Mouse (Mus musculus) G1E (cell line): ENCODE measurements around the gene Nlgn2. TPM values are rescaled to one million over a fixed set of nuclear protein-coding genes. Genes with fewer than 3 reads are reported as not detected.

Experiments used
- ATAC-seq: 2 replicates; pipeline ENCODE4 v1.8.0; 2016; ENCODE audit warnings: mild to moderate bottlenecking; ENCODE audit not compliant: insufficient number of reproducible peaks, poor library complexity, low FRiP score, severe bottlenecking; ENCODE audit errors: extremely low read depth
- DNase-seq: peaks from one replicate; pipeline ENCODE4 v3.0.0; 2012; ENCODE audit warnings: low spot score
- H3K27me3 ChIP-seq: 2 replicates; pipeline ENCODE4 v1.6.1; 2012; ENCODE audit warnings: mild to moderate bottlenecking, low read length, inconsistent platforms; ENCODE audit not compliant: insufficient read depth
- H3K36me3 ChIP-seq: replicated peaks from 2 replicates; pipeline ENCODE3; 2012; ENCODE audit warnings: mild to moderate bottlenecking, inconsistent platforms
- H3K4me1 ChIP-seq: 2 replicates; pipeline ENCODE4 v1.6.1; 2012; ENCODE audit warnings: low read depth, low read length, inconsistent platforms, mixed read lengths; ENCODE audit not compliant: insufficient read depth
- H3K4me3 ChIP-seq: 2 replicates; pipeline ENCODE4 v1.5.1; 2012; ENCODE audit warnings: low read depth, mild to moderate bottlenecking, inconsistent platforms, low read length, moderate library complexity, mixed read lengths
- H3K9me3 ChIP-seq: replicated peaks from 2 replicates; pipeline ENCODE4 v1.6.1; 2012; ENCODE audit warnings: inconsistent platforms
- CTCF ChIP-seq: IDR thresholded peaks from 2 replicates; pipeline ENCODE4 v1.5.1; 2012; ENCODE audit warnings: low read depth, low read length, inconsistent platforms, mixed read lengths
- GATA1 ChIP-seq: IDR thresholded peaks from 2 replicates; pipeline ENCODE4 v1.6.1; 2012; ENCODE audit warnings: borderline replicate concordance, low read length, inconsistent platforms, mixed read lengths
- GATA2 ChIP-seq: IDR thresholded peaks from 2 replicates; pipeline ENCODE4 v1.6.1; 2012; ENCODE audit warnings: low read depth, low read length, inconsistent platforms, borderline replicate concordance
- POLR2AphosphoS5 ChIP-seq: IDR thresholded peaks from 2 replicates; pipeline ENCODE4 v1.6.1; 2012; ENCODE audit warnings: low read depth, low read length, inconsistent platforms; ENCODE audit not compliant: insufficient replicate concordance
- TAL1 ChIP-seq: conservative IDR thresholded peaks from 2 replicates; pipeline ENCODE4 v1.6.1; 2012; ENCODE audit warnings: low read depth, low read length, inconsistent platforms, mixed read lengths
- polyA plus RNA-seq: library from polyadenylated mRNA; stranded (reverse); fragments of >175 nt; gene quantifications from 2 replicates; pipeline ENCODE4 v1.2.3, GENCODE M21; 2012
- total RNA-seq, 2 experiments: library from RNA; stranded (forward) in 1 of 2; stranded (reverse) in 1 of 2; fragments of 200-1000 nt in 1 of 2; fragments of >200 nt in 1 of 2; fragmentation: Nextera tagmentation in 1 of 2; gene quantifications; 2 replicates each; pipeline ENCODE4 v1.2.3; 2014 to 2017

Gene Nlgn2
- total RNA-seq (2014; fragmentation: Nextera tagmentation) (3.0 and 6.8 TPM in 2 replicates), total RNA-seq (2017) (0.93 and 1.5 TPM in 2 replicates), polyA plus RNA-seq (3.1 and 3.5 TPM in 2 replicates)

GRCm38 (mm10) chr11:69837604-69837951 lies at the start of gene Nlgn2:
Gene Nlgn2 (minus strand): TSS chr11:69837784.
- TF ChIP-seq GATA1 (no peak), POLR2AphosphoS5 (no peak), CTCF (no peak), GATA2 (no peak)
- Histone ChIP-seq H3K36me3 (peaks cover 9% of the 10 kb centered on the region), H3K4me1 (peaks cover 61% of the 10 kb centered on the region), H3K9me3 (no peaks in the 10 kb centered on the region), H3K4me3 (peak within 1 kb of the TSS; percentile 81), H3K27me3 (peaks cover 42% of the 10 kb centered on the region)
- DNase-seq (peak; percentile 62), ATAC-seq (no peak)

- peak overlapping the region; percentile 7; the same call in 1 of the 2 replicates for H3K4me3 ChIP-seq
- peaks cover 98% of the 10 kb centered on the region for H3K36me3 ChIP-seq
- TF ChIP-seq POLR2AphosphoS5 (no peak), TAL1 (peak; percentile 52)
- no peaks in the 10 kb centered on the region for H3K9me3 ChIP-seq
- DNase-seq (no peak), ATAC-seq (no peak; the same call in 1 of the 2 replicates)
- H3K4me1 ChIP-seq, result peaks cover 60% of the 10 kb centered on the region
- no peaks in the 10 kb centered on the region for H3K27me3 ChIP-seq
These were observed 49.5 kb upstream of the Nlgn2 start for GRCm38 (mm10) chr11:69886907-69887635.

GRCm38 (mm10) chr11:69884663-69885062 lies 47.1 kb upstream of the Nlgn2 start:
- ATAC-seq (no peak), DNase-seq (no peak)
- Histone ChIP-seq H3K27me3 (peaks cover 4% of the 10 kb centered on the region; the same call in 1 of the 2 replicates), H3K9me3 (no peaks in the 10 kb centered on the region), H3K4me3 (no peak overlapping the region), H3K4me1 (peaks cover 70% of the 10 kb centered on the region), H3K36me3 (peaks cover 87% of the 10 kb centered on the region)
- no peak for TF ChIP-seq GATA1
- no peak for TF ChIP-seq CTCF
- no peak for TF ChIP-seq TAL1
- no peak for TF ChIP-seq GATA2
- TF ChIP-seq POLR2AphosphoS5, result no peak

GRCm38 (mm10) chr11:69884240-69884639 lies 46.7 kb upstream of the Nlgn2 start:
- H3K4me3 ChIP-seq, result no peak overlapping the region
- DNase-seq (no peak), ATAC-seq (no peak)
- peaks cover 87% of the 10 kb centered on the region for H3K36me3 ChIP-seq
- H3K9me3 ChIP-seq, result no peaks in the 10 kb centered on the region
- H3K27me3 ChIP-seq, result peaks cover 6% of the 10 kb centered on the region; the same call in 1 of the 2 replicates
- TF ChIP-seq GATA1 (no peak), GATA2 (no peak), CTCF (no peak), TAL1 (no peak), POLR2AphosphoS5 (no peak)
- H3K4me1 ChIP-seq, result peaks cover 74% of the 10 kb centered on the region

GRCm38 (mm10) chr11:69883527-69884151 lies 46.1 kb upstream of the Nlgn2 start:
- Histone ChIP-seq H3K27me3 (peaks cover 7% of the 10 kb centered on the region; the same call in 1 of the 2 replicates), H3K9me3 (no peaks in the 10 kb centered on the region), H3K36me3 (peaks cover 81% of the 10 kb centered on the region), H3K4me3 (no peak overlapping the region), H3K4me1 (peaks cover 80% of the 10 kb centered on the region)
- no peak for ATAC-seq
- TF ChIP-seq GATA1 (no peak), CTCF (no peak), TAL1 (no peak), POLR2AphosphoS5 (no peak), GATA2 (no peak)
- DNase-seq, result no peak

GRCm38 (mm10) chr11:69883066-69883465 lies 45.5 kb upstream of the Nlgn2 start:
- Histone ChIP-seq H3K4me1 (peaks cover 80% of the 10 kb centered on the region), H3K36me3 (peaks cover 77% of the 10 kb centered on the region), H3K4me3 (no peak overlapping the region), H3K27me3 (peaks cover 7% of the 10 kb centered on the region; the same call in 1 of the 2 replicates), H3K9me3 (no peaks in the 10 kb centered on the region)
- ATAC-seq (no peak), DNase-seq (no peak)
- TF ChIP-seq POLR2AphosphoS5 (no peak), CTCF (no peak), TAL1 (no peak), GATA1 (no peak), GATA2 (no peak)
